Mouse (Mus musculus) monocyte, adult 2 months (primary cell): ENCODE data around the gene Kmt2b.

Experiments
- DNase-seq, 2 experiments: peaks; one replicate each; pipeline ENCODE4 v3.0.0; 2022; ENCODE audit warnings: low spot score in 2 of 2, low read depth in 1 of 2

Kmt2b gene

GRCm38 (mm10) chr7:30588676-30589434 lies at the start of gene Kmt2b:
Kmt2b (minus strand) TSS chr7:30588726.
- peak; percentile 79 to 85 for DNase-seq

GRCm38 (mm10) chr7:30636395-30636794 lies 47.9 kb upstream of the Kmt2b start:
- DNase-seq, result no peak

- DNase-seq, result no peak
Measured at GRCm38 (mm10) chr7:30635752-30636151, 47.2 kb upstream of the Kmt2b start, which contains the start of gene Etv2. Etv2 (minus strand) TSS chr7:30635852.

- peak in 1 of 2 experiments; percentile 46 for DNase-seq
Measured at GRCm38 (mm10) chr7:30634621-30635020, 46.1 kb upstream of the Kmt2b start.

GRCm38 (mm10) chr7:30633762-30634412 lies 45.4 kb upstream of the Kmt2b start:
- no peak for DNase-seq

- no peak for DNase-seq
Measured at GRCm38 (mm10) chr7:30629013-30629412, 40.5 kb upstream of the Kmt2b start.

GRCm38 (mm10) chr7:30626647-30627046 lies 38.1 kb upstream of the Kmt2b start:
- no peak for DNase-seq

- peak; percentile 53 to 71 for DNase-seq
Measured at GRCm38 (mm10) chr7:30625530-30626384, 37.2 kb upstream of the Kmt2b start, which contains the start of gene Cox6b1. Cox6b1 (minus strand) TSS chr7:30626151.

GRCm38 (mm10) chr7:30619202-30619601 lies 30.7 kb upstream of the Kmt2b start:
- DNase-seq, result no peak

GRCm38 (mm10) chr7:30618658-30619057 lies 30.1 kb upstream of the Kmt2b start:
- DNase-seq, result no peak

- no peak for DNase-seq
Measured at GRCm38 (mm10) chr7:30615049-30615760, 26.7 kb upstream of the Kmt2b start.

GRCm38 (mm10) chr7:30614454-30614853 lies 25.9 kb upstream of the Kmt2b start:
- no peak for DNase-seq

- peak in 1 of 2 experiments; percentile 34 for DNase-seq
Measured at GRCm38 (mm10) chr7:30613529-30614112, 25.1 kb upstream of the Kmt2b start.

GRCm38 (mm10) chr7:30612654-30613402 lies 24.3 kb upstream of the Kmt2b start, which contains the start of gene Upk1a:
Upk1a (minus strand) TSS chr7:30612847.
- no peak for DNase-seq

- DNase-seq, result no peak
Measured at GRCm38 (mm10) chr7:30610043-30610442, 21.5 kb upstream of the Kmt2b start.

GRCm38 (mm10) chr7:30608476-30608875 lies 19.9 kb upstream of the Kmt2b start:
- DNase-seq, result no peak

GRCm38 (mm10) chr7:30607706-30608309 lies 19.3 kb upstream of the Kmt2b start:
- peak in 1 of 2 experiments; percentile 43 for DNase-seq

GRCm38 (mm10) chr7:30604944-30605343 lies 16.4 kb upstream of the Kmt2b start:
- DNase-seq, result no peak

- no peak for DNase-seq
Measured at GRCm38 (mm10) chr7:30604424-30604823, 15.9 kb upstream of the Kmt2b start.
